Mouse (Mus musculus): ENCODE results near the gene Psenen.

The Psenen gene

DNA sequence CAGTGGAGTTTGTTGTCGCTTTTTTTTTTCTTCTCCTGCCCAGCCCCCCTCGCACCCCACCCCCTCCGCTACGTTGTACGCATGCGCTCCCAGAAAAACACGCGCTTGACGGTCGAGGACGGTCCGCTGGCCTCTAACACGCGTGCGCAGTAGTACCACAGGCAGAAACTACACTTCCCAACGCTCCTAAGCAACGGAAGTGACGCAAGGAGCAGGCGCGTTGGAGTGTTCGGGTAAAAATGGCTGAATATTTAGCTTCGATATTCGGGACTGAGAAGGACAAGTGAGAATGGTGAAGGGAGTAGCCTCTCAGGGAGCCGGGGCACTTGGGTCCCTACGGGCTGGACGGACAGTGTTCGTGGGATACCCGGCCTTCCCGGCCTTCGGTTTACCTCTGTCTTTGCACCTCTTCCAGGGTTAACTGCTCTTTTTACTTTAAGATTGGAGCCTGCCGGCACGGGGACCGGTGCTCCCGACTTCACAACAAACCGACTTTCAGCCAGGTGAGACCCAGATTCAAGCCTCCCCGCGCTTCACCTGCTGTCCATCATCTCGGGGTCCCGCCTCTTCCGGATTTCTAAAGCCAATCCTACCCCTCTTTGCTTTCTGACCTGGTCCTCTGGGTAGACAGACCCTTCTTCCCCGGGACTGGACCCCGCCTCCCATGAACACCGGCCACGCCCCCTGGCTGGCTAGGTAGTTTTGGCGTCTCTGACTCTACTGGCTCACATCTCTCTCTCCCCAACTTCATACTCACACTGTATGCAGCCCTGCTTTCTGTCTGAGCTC, at the start of gene Psenen, which contains the start of the genes U2af1l4 and Gm49396:
Gene Psenen, minus strand, starts transcription at position 511 of the 789 bp plus-strand sequence.
Gene U2af1l4, plus strand, starts transcription at position 185 of the 789 bp plus-strand sequence.
Gene Gm49396, plus strand, starts transcription at position 228 of the 789 bp plus-strand sequence.
- peak; percentile 94 for DNase-seq (ENCODE audit: extremely low spot score, low spot score)

DNA sequence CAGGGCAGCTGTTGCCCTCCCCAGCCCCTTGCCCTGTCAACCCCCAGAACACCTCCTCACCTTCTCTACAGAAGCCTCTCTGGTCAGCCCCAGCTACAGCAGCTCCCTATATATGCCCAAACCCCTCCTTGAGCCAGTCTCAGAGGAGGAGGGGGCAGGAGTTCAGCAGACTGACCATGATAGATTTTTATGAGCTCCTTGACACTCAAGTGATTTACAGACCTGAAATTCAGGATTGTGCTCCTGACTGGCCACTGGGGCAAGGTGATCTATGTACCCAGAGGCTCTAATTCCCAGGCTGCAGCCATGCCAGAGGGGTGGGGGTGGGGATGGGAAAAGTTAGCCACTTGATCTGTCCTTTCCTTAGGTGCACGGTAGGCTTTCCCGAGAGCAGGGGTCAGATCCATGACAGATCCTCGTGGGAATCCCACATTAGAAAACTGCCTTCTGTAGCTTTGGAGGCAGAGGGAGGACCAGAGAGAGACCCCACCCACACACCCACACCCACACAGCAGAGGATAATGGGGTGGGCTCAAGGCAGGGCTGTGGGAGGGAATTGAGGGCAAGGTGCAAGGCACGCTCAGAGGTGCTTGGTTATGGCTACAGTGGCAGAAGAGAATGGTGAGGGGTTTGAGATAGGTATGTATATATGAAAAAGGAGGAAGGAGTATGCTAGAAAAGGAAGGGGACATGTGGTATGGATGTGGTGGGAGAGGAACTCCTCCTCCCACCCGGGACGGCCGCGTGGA, 49.4 kb upstream of the Psenen start, which contains the start of gene Upk1a:
Gene Upk1a, minus strand, starts transcription at position 194 of the 749 bp plus-strand sequence.
- DNase-seq (ENCODE audit: extremely low spot score, low spot score) = no peak

DNA sequence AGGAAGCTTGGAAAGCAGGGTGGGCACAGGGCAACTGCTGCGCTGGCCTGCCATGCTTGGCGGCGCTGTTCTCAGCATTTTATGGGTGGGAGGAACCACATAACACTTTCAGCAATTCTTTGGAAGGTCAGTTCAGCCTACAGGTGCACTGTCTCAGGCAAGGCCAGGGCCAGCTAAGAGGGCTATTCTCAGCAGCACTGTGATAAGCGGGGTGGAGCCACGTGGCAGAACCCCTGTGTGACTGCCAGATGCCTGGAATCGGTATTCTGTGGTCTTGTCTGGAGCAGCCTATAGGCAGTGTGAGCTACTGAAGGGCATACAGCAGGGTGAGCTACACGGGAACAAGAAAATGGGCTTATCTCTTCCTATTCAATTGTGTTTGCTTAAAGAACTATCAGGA, 46.6 kb upstream of the Psenen start:
- no peak for DNase-seq (ENCODE audit: extremely low spot score, low spot score)

DNA sequence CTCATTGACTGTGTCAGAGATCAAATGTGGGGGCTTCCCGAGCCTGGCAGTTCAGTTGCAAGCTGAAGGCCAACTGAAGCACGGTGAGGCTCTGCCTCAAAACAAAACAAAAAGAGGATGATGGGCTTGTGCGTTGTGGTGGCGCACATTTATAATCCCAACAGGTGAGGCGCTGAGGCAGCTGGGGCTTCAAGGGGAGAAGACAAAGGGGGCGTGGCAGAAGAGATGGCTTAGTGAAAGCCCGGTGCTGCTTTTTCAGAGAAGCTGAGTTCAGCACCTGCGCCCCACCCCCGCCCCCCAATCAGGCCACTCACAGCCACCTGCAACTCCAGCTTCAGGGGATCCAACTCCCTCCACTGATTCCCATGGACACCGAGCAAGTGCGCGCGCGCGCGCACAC, 45.0 kb upstream of the Psenen start:
- no peak for DNase-seq (ENCODE audit: extremely low spot score, low spot score)

DNA sequence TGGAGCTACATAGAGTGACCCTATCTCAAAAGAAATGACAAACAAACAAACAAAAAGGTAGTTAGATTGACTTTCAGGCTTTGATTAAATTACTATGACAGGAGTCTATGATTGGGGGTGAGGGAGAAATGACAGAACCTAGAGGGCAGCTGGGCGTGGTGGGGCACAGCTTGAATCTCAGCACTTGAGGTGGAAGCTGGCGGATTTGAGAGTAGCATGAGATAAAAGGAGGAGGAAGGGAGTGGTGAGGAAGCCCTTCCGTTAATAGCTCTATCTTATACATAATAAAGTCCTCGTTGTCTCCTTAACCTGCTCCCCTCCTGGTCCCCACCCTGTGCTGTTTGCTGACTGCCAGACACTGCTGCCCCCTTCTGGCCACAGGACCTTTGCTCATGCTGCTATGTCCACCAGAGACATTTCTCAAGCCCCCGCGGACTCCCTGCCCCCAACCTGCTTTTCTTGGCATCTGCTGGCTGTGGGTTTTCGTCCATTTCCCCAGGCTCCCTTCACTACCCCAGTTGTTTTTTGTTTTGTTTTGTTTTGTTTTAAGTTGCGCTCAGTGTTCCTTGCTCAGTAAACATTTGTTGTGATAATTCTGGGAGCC, 44.4 kb upstream of the Psenen start:
- DNase-seq (ENCODE audit: extremely low spot score, low spot score) = peak; percentile 40

DNA sequence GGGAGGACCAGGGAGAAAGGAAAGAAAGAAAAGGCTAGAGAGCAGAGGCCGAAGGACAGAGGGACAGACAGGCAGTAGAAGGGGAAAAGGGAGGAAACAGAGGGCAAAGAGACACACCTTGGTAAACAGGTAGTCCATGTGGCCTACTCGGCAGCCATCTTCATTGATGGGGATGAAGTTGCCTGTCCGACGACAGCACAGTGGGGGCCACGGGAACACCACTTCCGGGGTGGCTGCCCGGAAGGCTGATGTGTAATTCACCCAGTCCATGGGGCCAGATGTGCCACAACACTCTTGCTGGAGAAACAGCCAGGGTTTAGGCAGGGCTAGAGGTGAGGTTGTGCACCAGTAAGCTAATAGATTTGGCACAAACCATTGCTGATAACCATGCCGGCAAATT, 41.5 kb upstream of the Psenen start:
- DNase-seq (ENCODE audit: extremely low spot score, low spot score) = no peak

DNA sequence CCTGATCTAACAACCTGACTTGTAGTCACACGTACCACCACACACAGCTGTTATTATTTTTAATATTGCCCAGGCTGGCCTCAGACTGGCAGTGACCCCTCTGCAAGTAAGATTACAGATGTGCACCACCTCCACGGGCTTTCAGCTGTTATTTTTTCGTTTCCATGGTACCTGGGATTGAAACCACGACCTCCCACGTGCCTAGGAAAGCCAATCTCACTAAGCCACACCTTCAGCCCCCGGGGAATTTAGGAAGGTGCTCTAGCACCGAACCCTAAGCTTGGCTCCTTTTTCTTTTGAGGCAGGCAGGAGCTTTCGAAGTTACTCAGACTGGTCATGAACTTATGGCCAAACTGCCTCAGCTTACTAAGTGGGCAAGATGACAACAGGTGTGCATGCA, 41.0 kb upstream of the Psenen start:
- no peak for DNase-seq (ENCODE audit: extremely low spot score, low spot score)

DNA sequence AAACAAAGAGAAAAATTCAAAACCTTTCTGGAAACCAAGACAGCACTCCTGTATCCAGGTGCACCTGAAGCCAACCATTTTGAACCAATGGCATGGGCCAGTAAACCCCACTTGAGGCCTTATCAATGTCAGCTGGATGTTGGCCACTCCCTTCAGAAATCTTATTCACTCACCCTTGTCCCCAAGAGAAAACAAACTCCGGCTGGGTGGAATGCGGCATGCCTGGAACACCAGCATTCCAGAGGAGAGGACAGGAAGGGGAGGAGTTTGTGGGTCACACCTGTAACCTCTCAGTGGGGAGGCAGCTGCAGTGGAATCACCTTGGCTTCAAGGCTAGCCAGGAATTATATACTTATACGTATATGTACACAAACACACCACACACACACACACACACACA, 39.2 kb upstream of the Psenen start:
- no peak for DNase-seq (ENCODE audit: extremely low spot score, low spot score)

DNA sequence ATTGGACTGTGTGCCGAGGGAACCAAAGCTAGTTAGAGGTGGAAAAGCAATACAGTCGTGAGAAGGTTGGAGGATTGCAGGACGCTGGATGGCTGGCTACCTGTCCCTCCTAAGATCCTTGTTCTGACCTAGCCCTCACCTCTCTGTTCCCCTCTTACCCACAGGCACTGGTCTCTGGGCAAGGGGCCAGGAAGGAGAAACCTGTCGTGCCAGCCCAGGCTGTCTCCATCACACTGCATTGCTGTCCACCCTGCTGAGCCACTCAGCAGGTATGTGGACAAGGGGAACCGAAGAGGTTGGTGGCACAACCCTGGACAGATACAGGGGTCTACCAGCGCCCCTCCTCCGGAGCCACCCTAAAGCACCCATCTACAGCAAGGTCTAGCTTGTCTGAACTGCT, 37.2 kb upstream of the Psenen start:
- DNase-seq (ENCODE audit: extremely low spot score, low spot score) = no peak

DNA sequence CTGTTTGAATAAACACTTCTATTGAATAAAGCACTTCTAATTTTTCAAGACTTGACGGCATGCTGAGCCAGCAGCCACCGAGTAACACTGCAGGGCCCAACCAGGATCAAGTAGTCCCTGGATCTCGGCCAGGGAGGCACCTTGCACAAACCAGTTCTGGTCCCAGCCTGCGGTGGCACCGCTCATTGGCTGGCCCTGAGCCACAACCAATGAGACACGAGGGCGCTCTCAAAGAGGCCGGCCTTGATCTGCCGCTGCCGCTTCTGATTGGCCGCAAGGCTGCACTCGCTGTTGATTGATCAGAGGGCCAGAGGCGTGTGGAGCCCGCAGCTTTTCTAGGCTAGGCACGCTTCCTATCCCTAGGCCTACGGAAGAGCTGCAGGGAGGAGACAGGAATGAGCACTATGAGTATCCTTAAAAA, 36.5 kb upstream of the Psenen start:
- peak; percentile 69 for DNase-seq (ENCODE audit: extremely low spot score, low spot score)

DNA sequence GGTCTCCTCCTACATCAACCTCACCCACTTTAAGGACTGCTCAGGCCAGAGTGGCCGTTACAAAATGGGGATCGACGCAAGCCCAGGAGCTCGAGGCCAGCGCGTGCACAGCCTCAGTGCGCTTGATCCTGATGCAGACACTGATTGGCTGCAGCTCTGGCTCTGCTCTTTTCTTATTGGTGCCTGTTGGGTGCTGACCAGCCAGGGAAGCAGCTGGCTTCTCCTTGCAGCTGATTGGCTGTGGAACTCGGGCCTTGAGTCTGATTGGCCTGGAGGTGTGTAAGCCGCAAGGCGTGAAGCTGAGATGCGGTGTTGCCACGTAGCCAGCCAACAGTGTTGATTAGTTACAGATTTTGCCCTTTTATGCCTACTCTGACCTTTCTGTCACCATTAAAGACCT, 35.4 kb upstream of the Psenen start, which contains the start of gene Zbtb32:
Gene Zbtb32, minus strand, starts transcription at position 124 of the 400 bp plus-strand sequence.
- DNase-seq (ENCODE audit: extremely low spot score, low spot score) = no peak

DNA sequence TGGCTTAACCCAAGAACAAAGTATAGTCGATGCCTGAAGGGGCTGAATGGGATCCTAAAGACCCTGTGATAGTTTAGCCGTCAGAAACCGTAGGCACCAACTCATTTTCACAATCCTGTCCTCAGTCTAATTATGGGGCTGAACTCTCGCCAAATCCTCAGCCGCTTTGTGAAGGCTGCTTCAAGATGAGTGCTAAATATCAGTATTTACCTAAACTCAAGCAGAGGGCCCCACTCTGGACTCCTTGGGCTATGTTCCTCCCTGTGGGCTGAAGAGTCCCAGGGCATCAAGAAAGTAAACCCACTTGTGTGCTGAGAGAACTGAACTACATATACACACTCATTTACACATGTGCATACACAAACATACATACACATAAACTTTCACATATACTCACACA, 33.4 kb upstream of the Psenen start:
- no peak for DNase-seq (ENCODE audit: extremely low spot score, low spot score)

DNA sequence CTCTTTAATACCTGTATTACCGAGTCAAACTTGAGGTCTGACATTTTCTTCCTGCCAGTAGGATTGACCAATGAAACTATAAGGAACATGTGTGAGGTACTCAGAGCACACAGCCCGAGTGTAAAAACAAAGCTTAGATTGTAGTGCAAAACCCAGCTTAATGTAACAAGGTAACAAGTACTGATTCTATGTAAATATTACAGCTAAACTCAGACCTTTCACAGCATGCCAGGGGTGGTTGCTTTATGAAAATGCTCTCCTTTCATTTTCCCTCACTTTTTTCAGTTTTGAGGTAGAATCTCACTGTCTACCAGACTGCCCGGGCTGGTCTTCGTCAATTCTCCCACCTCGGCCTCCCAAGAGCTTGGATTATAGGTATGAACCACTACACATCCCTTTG, 32.7 kb upstream of the Psenen start:
- DNase-seq (ENCODE audit: extremely low spot score, low spot score) = no peak

DNA sequence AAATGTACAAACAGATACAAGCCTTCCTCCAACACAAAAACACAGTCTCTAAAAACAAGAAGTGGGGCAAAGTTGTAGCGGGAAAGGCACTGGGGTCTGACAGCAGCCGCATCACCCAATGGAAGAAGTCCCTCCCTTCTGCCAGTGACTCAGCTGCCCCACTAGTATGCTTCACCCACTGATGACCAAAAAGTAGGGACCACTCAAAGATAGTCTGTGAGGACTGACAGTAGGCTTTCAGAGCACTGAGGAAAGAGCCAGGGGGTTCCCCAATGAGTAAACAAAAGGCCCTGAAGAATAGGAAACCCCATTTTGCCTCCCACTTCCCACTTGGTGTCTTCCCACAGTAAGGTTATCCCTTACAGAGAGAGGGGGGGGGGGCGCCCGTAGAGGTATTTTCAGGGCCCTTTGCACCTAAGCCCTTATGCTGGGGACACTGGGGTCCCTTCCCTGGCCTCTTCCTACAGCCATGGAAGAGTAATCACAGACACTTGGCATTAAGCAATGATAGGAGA, 31.1 kb upstream of the Psenen start:
- DNase-seq (ENCODE audit: extremely low spot score, low spot score) = no peak

DNA sequence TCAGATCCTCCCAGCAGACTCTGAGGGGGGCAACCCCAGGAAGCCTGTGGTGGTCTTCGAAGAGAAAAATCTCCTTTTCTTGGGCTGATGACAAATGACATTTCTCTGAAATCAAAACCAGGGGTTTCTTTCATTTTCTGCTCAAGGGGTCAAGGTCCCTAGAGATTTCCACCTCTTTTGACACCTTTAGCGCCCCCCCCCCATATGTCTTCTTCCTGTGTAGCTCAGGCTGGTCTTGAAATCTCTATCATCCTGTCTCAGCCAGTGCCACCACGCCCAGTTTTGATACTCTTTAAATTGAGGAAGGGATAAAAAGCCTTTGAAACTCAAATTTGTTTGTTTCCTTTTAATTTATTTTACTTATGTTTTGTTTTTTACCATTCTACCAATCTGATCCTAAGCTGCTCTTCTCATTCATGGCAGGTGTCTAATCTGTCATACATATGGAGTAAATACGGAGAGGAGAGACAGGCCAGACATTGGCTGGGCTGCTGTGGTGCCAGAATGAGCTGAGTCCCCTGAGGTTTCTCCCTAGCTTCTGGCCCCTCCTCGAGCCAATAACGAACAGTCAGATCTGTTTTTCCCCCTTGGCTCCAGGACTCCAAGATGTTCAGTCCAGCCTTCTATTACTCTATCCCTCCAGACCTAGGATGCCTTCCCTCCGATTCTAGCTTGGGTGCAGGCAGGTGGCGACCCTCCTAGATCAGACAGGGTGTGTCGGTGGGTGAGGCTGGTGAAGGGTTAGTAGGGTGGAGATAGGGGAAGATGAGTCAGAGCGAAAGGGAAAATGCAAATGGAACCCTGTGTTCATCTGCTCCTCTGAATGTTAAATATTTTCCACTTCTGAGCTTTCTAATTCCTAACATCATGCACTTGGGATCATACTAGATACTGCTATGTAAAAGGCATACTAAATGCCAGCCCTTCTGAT, 30.4 kb upstream of the Psenen start:
- no peak for DNase-seq (ENCODE audit: extremely low spot score, low spot score)

DNA sequence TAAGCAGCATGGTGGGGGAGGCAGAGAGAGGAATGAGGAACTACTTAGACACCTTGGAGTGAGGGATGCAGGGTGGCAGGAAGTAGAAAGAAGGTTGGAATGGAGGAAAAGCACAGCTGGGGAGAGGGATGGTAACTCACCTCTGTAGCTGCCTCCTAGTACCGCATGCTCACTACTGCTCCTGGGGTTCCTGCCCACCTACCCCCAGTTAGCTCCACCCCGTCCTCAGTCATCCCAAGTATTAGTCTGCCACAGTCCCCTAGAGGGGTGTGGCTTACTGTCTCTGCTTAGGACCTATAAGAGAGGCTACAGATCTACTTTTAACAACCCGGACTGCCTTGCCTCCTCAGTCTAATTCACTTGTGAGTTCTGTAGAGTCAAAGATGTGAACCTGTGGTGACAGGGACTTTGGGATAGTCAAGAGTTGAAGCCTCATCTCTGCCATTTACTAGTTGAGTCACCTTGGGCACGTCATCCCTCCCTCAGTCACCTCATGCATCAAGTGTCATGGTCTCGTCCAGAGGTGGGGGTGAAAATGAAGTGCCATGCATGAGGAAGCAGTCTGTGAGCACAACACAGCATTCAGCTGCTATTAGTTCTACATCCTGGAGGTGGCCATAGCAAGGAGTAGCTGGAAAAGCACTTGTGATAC, 29.5 kb upstream of the Psenen start:
- no peak for DNase-seq (ENCODE audit: extremely low spot score, low spot score)

DNA sequence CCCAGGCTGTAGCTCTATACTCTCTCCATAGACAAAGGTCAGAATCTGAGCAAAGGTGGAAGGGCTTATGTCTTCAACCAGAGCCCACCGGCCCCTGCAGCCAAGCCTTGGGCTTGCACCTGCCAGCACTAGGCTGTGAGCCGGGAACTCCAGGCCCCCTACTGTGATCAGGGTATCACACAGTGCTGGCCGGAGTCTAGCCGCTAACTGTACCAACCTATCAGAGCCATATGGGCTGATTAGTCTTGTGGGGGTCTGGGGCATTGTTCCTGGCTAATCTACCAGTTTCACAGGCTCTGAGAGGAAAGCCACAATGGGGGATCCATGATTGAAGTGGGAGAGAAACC, 28.2 kb upstream of the Psenen start:
- no peak for DNase-seq (ENCODE audit: extremely low spot score, low spot score)

DNA sequence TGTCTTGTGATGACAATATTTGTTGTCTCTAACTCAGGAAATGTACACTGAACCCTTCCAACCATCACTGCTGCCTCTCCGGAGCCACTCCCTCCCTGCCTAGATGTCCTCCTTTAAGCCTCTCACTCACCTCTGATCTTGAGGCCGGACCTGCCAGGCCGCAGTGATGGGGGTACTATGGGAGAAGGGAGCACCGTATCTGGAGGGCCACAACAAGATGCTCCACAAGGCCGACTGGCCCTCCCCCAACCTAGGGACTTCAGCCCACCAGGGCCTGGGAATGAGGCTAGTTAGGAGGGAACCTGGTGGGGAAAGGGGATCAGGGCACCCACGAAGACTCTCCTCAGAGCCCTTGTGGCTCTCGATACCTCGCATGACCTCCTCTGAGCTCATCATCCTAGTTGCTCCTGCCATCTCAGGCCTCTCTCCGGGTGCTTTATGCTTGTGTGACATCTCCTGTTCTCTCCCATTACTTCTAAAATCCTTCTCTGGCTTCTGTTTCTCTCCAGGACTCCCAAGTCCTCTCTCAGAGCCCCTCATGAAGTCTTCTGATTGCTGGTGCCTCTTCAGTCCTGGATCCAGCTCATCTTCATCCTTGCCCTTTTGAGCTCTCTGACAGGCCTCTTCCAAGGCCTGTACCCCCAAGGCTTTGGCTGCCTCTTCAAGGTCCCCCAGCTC, 27.6 kb upstream of the Psenen start:
- no peak for DNase-seq (ENCODE audit: extremely low spot score, low spot score)

DNA sequence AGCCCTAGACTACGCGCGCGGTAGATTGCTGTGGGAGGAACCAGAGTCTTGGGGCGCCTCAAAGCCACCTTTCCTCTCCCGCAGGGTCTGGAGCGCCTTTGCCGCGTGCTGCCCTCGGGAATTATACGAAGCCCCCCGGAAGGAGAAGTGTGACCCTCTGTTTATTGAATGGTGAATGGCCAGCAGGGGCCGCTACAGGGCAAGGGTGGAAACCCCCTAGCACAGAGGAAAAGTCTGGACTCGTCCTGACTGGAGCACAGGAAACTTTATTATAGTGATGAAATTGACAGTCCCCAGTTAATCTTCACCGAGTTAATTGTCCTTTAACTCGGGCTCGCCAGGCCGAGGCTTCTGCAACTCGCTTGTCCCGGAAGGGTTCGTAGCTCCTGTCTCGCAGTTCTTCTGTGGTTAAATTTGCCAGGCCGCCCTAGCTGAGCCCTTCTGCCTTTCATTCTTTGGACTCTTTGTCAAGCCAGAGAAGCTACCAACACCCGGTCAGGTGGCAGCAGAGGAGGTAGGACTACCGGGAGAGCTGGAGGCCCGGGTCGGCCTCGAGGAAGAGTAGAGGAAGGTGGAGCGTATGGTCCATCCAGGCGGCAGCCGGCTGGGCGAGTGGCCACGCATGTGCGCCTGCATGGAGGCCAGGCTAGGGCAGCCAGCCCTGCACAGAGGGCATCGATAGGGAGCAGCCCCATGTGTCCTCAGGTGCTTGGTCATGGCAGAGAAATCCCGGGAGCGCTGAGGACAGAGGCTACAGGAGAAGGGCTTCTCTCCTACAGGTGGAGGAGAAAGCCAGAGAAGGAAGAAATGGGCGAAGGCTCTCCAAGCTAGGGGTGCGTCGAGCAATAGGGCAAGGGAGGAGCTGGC, 26.2 kb upstream of the Psenen start:
- DNase-seq (ENCODE audit: extremely low spot score, low spot score) = peak; percentile 89

Data from neural tube, embryonic 10.5 days (tissue).